Mouse (Mus musculus) heart, postnatal 25 days (tissue): ENCODE data around the gene Gm7030. TPM values are rescaled to one million over a fixed set of nuclear protein-coding genes. Genes with fewer than 3 reads are reported as not detected.
"Not testable (repeated sequence)": the region's sequence is repeated elsewhere in the genome, so short reads cannot be mapped to it uniquely, and the experiment has no call there.

Source experiments
- DNase-seq: peaks from one replicate; pipeline ENCODE4 v3.0.0; 2022; ENCODE audit warnings: low spot score
- intact Hi-C: fragments of 180-260 bp; cut with DNase I; formaldehyde crosslinking; loops from one replicate; pipeline ENCODE4 v1.15.1; 2025
- total RNA-seq, 2 experiments: library from RNA; stranded (reverse); gene quantifications; 2 replicates each; pipeline ENCODE4 v1.2.3; 2021

The Gm7030 gene
- not detected for total RNA-seq

GRCm38 (mm10) chr17:36128968-36129817 is at the start of gene Gm7030:
Gene Gm7030 (minus strand): TSS chr17:36129425.
- intact Hi-C loops = not testable (repeated sequence)

GRCm38 (mm10) chr17:36178938-36179337 is 49.7 kb upstream of the Gm7030 start:
- intact Hi-C loops, DNase-seq: not testable (repeated sequence)

More at GRCm38 (mm10) chr17:36128968-36129817, at the start of gene Gm7030:
- not testable (repeated sequence) for DNase-seq

- DNase-seq, intact Hi-C loops: not testable (repeated sequence)
Measured at GRCm38 (mm10) chr17:36176132-36176531, 46.9 kb upstream of the Gm7030 start.

- DNase-seq = no peak
- intact Hi-C loops = no loop called here
Measured at GRCm38 (mm10) chr17:36170287-36170814, 41.1 kb upstream of the Gm7030 start.

- DNase-seq = no peak
- intact Hi-C loops = no loop called here
Measured at GRCm38 (mm10) chr17:36169753-36170152, 40.5 kb upstream of the Gm7030 start.

GRCm38 (mm10) chr17:36169094-36169493 is 39.9 kb upstream of the Gm7030 start:
- DNase-seq, intact Hi-C loops: not testable (repeated sequence)

GRCm38 (mm10) chr17:36168039-36168652 is 38.9 kb upstream of the Gm7030 start, which contains the start of gene Gm8909:
Gene Gm8909 (minus strand): TSS chr17:36168537.
- DNase-seq = no peak

GRCm38 (mm10) chr17:36167306-36168038 is 38.2 kb upstream of the Gm7030 start:
- no peak for DNase-seq
- intact Hi-C loops = no loop called here

More at GRCm38 (mm10) chr17:36168039-36168652, 38.9 kb upstream of the Gm7030 start, which contains the start of gene Gm8909:
- intact Hi-C loops = no loop called here

GRCm38 (mm10) chr17:36166901-36167300 is 37.7 kb upstream of the Gm7030 start:
- intact Hi-C loops, DNase-seq: not testable (repeated sequence)

GRCm38 (mm10) chr17:36161129-36162051 is 32.2 kb upstream of the Gm7030 start:
- intact Hi-C loops = no loop called here
- DNase-seq = no peak

GRCm38 (mm10) chr17:36158264-36158663 is 29.0 kb upstream of the Gm7030 start:
- intact Hi-C loops, DNase-seq: not testable (repeated sequence)

- DNase-seq, intact Hi-C loops: not testable (repeated sequence)
Measured at GRCm38 (mm10) chr17:36157782-36158181, 28.6 kb upstream of the Gm7030 start.

GRCm38 (mm10) chr17:36154271-36155149 is 25.3 kb upstream of the Gm7030 start:
- DNase-seq = no peak
- intact Hi-C loops = no loop called here

GRCm38 (mm10) chr17:36151200-36151599 is 22.0 kb upstream of the Gm7030 start:
- DNase-seq, intact Hi-C loops: not testable (repeated sequence)

- not testable (repeated sequence) for DNase-seq
- intact Hi-C loops = loop anchor here (5.0 kb wide), 1 partner anchor 856 kb away; no protein-coding TSS in a partner anchor
Measured at GRCm38 (mm10) chr17:36148468-36148867, 19.2 kb upstream of the Gm7030 start.

- intact Hi-C loops = loop anchor here (5.0 kb wide), 1 partner anchor 855 kb away; no protein-coding TSS in a partner anchor
- not testable (repeated sequence) for DNase-seq
Measured at GRCm38 (mm10) chr17:36146937-36147336, 17.7 kb upstream of the Gm7030 start.

- not testable (repeated sequence) for DNase-seq
- intact Hi-C loops = loop anchor here (5.0 kb wide), 1 partner anchor 854 kb away; no protein-coding TSS in a partner anchor
Measured at GRCm38 (mm10) chr17:36145861-36146156, 16.6 kb upstream of the Gm7030 start.
